Mouse (Mus musculus): Measurements from ENCODE around the gene Lhx8. TPM values are rescaled to one million over a fixed set of nuclear protein-coding genes. Genes with fewer than 3 reads are reported as not detected.

Lhx8 gene
- polyA plus RNA-seq, 1 experiment from 2014 or later: 0.27 TPM

DNA sequence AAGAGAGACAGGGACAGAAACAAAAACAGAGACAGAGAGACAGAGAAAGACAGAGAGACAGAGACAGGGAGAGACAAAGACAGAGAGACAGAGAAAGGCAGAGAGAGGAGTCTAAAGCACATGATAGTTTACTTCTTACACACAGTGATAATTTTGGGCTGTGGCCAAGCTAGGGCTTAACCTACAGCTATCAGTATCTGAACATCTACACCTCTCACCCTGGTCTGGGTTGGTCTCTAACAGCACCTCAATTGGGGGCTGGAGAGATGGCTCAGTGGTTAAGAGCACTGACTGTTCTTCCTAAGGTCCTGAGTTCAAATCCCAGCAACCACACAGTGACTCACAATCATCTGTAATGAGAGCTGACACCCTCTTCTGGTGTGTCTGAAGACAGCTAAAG is 32.0 kb downstream of the Lhx8 start:
- no peaks in the 10 kb centered on the region for H3K9me3 ChIP-seq (ENCODE audit: control insufficient read depth, low read length)
- H3K4me3 ChIP-seq (ENCODE audit: low read depth, low read length): no peak overlapping the region
- DNase-seq (ENCODE audit: low spot score): no peak
- no peak overlapping the region for H3K27ac ChIP-seq (ENCODE audit: low read depth, low read length)
- no peaks in the 10 kb centered on the region for H3K36me3 ChIP-seq (ENCODE audit: control insufficient read depth, insufficient read depth, low read length)
- H3K4me1 ChIP-seq (ENCODE audit: control insufficient read depth, insufficient read depth, low read length): no peaks in the 10 kb centered on the region
- H3K9ac ChIP-seq (ENCODE audit: low read length): no peak overlapping the region
- H3K4me2 ChIP-seq (ENCODE audit: low read depth): no peak overlapping the region
- H3K27me3 ChIP-seq (ENCODE audit: control insufficient read depth, insufficient read depth, low read length): no peaks in the 10 kb centered on the region
- no peak for ATAC-seq (ENCODE audit: insufficient read depth, low FRiP score, low TSS enrichment)

DNA sequence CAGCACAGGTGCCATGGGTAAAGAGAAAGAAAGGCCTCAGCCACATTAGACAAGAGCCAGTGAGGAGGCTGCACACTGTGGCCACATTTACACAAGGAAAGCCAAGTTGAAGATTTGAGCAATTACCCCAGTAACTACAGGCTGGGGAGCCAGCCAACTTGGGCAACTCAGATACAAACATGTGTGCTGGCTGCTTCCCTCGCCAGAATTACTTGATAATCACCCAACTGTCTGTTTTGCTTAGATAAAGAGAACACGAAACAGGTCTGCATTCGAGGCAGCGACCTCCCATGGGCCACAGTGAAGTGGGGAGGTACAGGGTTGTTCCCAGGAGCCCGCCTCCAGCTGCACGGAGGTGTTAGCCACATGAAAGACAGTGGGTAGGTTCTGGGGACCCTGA is 33.0 kb downstream of the Lhx8 start:
- H3K4me1 ChIP-seq (ENCODE audit: control insufficient read depth, insufficient read depth, low read length): no peaks in the 10 kb centered on the region
- H3K27ac ChIP-seq (ENCODE audit: low read depth, low read length): no peak overlapping the region
- no peaks in the 10 kb centered on the region for H3K36me3 ChIP-seq (ENCODE audit: control insufficient read depth, insufficient read depth, low read length)
- no peak overlapping the region for H3K4me3 ChIP-seq (ENCODE audit: low read depth, low read length)
- H3K4me2 ChIP-seq (ENCODE audit: low read depth): no peak overlapping the region
- ATAC-seq (ENCODE audit: insufficient read depth, low FRiP score, low TSS enrichment) (no peak), DNase-seq (ENCODE audit: low spot score) (no peak)
- WGBS: 64% methylated on average over 6 of the region's 6 CpGs
- no peaks in the 10 kb centered on the region for H3K27me3 ChIP-seq (ENCODE audit: control insufficient read depth, insufficient read depth, low read length)
- H3K9me3 ChIP-seq (ENCODE audit: control insufficient read depth, low read length): no peaks in the 10 kb centered on the region
- no peak overlapping the region for H3K9ac ChIP-seq (ENCODE audit: low read length)

DNA sequence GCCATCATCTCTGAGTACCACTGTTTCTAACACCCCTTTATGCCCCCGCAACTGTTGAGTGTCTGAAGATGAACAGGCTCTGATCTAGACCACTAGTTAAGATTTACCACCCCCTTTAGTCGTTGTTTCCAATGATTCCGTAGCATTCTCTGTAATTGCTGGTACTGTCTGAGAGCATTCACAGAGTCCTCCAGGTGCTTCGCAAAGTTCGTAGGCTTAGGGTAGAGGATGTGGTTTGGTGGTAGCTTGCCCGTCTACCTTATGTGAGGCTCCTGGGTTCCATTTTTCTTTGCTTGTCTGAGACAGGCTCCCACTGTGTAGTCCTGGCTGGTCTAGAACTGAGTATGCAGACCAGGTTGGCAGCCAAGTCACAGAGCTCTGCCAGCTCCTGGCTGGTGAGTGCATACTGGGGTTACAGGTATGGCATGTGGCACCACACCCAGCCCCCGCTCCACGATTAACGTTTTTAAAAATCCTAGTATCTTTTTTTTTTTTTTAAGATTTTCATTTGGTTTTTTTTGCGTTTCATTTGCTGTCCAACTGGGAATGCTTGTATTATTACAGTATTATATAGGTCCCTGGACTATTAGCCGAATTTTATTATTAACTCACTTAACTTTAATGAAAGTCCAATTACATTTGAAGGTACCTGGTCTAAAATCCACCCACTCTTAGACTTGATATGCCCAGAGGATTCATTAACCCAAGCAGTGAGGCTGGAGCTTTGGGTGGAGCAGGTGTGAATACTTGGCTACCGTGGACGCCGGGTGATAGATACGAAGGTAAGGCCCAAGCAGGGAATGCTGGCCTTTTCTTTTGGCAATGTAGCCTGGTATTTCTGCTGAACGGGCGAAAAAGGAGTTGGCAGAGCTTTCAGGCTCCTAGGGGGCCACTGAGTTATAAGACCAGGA is 35.3 kb downstream of the Lhx8 start:
- no peak for ATAC-seq (ENCODE audit: insufficient read depth, low FRiP score, low TSS enrichment)
- H3K9me3 ChIP-seq (ENCODE audit: control insufficient read depth, low read length): no peaks in the 10 kb centered on the region
- 92% methylated on average over 17 of the region's 17 CpGs for WGBS

DNA sequence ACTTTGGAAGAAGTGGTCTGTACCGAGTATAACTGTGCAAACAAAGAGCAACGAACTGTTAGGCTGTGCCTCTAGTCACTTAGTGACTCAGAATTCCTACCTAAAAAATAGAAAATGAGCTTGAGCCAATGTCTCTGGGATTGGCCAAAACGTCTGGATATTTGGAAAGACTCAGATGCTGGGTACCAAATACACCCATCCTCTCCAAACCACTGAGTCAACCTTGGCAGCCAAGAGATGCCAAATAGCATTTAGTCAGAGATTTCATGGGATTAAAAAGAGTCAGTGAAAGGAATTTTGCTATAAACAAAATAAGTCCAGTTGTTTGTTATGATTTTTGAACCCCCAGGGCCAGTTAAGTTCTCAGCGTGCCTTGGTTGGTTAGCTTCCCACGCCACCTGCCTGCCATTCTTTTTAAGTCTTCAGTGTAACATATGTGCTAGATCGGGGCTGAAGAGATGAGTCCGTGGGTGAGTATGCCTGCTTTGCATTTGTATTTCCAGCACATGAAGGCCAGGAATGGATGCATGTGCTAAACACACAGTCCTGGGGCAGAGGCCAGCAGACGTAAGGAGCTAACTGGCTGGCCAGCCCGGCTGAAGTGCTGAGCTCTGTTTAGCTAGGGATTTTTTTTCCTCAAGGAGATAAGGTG is 36.5 kb downstream of the Lhx8 start:
- DNase-seq (ENCODE audit: low spot score) (no peak), ATAC-seq (ENCODE audit: insufficient read depth, low FRiP score, low TSS enrichment) (no peak)
- no peak overlapping the region for H3K27ac ChIP-seq (ENCODE audit: low read depth, low read length)
- H3K4me2 ChIP-seq (ENCODE audit: low read depth): no peak overlapping the region
- H3K36me3 ChIP-seq (ENCODE audit: control insufficient read depth, insufficient read depth, low read length): no peaks in the 10 kb centered on the region
- no peaks in the 10 kb centered on the region for H3K9me3 ChIP-seq (ENCODE audit: control insufficient read depth, low read length)
- 85% methylated on average over 9 of the region's 9 CpGs for WGBS
- no peak overlapping the region for H3K9ac ChIP-seq (ENCODE audit: low read length)
- no peak overlapping the region for H3K4me3 ChIP-seq (ENCODE audit: low read depth, low read length)
- H3K27me3 ChIP-seq (ENCODE audit: control insufficient read depth, insufficient read depth, low read length): no peaks in the 10 kb centered on the region
- H3K4me1 ChIP-seq (ENCODE audit: control insufficient read depth, insufficient read depth, low read length): no peaks in the 10 kb centered on the region

More for the DNA sequence above, 35.3 kb downstream of the Lhx8 start:
- H3K4me2 ChIP-seq (ENCODE audit: low read depth): no peak overlapping the region
- H3K27ac ChIP-seq (ENCODE audit: low read depth, low read length): no peak overlapping the region
- H3K4me1 ChIP-seq (ENCODE audit: control insufficient read depth, insufficient read depth, low read length): no peaks in the 10 kb centered on the region
- H3K36me3 ChIP-seq (ENCODE audit: control insufficient read depth, insufficient read depth, low read length): no peaks in the 10 kb centered on the region
- no peaks in the 10 kb centered on the region for H3K27me3 ChIP-seq (ENCODE audit: control insufficient read depth, insufficient read depth, low read length)
- H3K4me3 ChIP-seq (ENCODE audit: low read depth, low read length): no peak overlapping the region
- no peak for DNase-seq (ENCODE audit: low spot score)
- no peak overlapping the region for H3K9ac ChIP-seq (ENCODE audit: low read length)

DNA sequence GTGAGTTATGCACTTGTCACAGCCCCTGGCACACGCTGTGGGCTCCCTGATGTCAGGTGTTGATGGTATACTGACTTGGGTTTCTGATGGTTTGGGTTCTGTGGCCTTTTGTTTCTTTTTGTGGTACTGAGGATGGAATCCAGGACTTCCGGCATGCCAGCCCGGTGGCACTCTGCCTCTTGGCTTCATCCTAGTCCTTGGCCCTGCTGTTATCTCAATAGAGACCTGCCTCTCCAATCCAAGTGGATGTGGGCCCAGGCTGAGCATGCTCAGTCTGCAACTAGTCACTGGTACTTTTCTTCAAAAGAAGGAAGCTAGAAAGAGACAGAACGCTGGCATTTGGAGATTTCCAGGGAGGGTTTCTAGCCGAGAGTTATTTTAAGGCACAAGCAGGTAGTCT is 38.3 kb downstream of the Lhx8 start:
- H3K27ac ChIP-seq (ENCODE audit: low read depth, low read length): no peak overlapping the region
- no peaks in the 10 kb centered on the region for H3K27me3 ChIP-seq (ENCODE audit: control insufficient read depth, insufficient read depth, low read length)
- no peak overlapping the region for H3K9ac ChIP-seq (ENCODE audit: low read length)
- H3K9me3 ChIP-seq (ENCODE audit: control insufficient read depth, low read length): no peaks in the 10 kb centered on the region
- no peaks in the 10 kb centered on the region for H3K36me3 ChIP-seq (ENCODE audit: control insufficient read depth, insufficient read depth, low read length)
- no peak for DNase-seq (ENCODE audit: low spot score)
- WGBS: 79% methylated on average over 5 of the region's 5 CpGs
- H3K4me1 ChIP-seq (ENCODE audit: control insufficient read depth, insufficient read depth, low read length): no peaks in the 10 kb centered on the region
- no peak for ATAC-seq (ENCODE audit: insufficient read depth, low FRiP score, low TSS enrichment)
- no peak overlapping the region for H3K4me2 ChIP-seq (ENCODE audit: low read depth)
- no peak overlapping the region for H3K4me3 ChIP-seq (ENCODE audit: low read depth, low read length)

DNA sequence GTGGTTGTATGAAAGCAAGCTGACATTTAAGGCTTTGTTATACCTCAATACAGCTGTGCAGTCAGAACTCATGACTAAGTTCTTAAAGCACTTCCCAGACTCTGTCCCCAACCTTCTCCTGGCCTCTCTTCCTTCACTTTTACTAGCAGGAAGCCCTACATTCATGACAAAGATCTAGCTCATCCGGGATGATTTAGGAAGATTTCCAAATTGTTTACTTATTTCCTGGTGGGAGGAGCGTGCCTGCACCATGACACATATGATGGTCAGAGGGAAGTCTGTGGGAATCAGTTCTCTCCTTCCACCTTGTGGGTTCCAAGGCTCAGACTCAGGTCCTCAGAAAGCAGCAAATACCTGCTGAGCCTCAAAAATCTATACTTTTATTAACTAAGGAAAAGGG is 40.1 kb downstream of the Lhx8 start:
- no peak overlapping the region for H3K4me3 ChIP-seq (ENCODE audit: low read depth, low read length)
- 87% methylated on average over 2 of the region's 2 CpGs for WGBS
- H3K9ac ChIP-seq (ENCODE audit: low read length): no peak overlapping the region
- DNase-seq (ENCODE audit: low spot score) (no peak), ATAC-seq (ENCODE audit: insufficient read depth, low FRiP score, low TSS enrichment) (no peak)
- H3K27me3 ChIP-seq (ENCODE audit: control insufficient read depth, insufficient read depth, low read length): no peaks in the 10 kb centered on the region
- no peaks in the 10 kb centered on the region for H3K36me3 ChIP-seq (ENCODE audit: control insufficient read depth, insufficient read depth, low read length)
- H3K4me2 ChIP-seq (ENCODE audit: low read depth): no peak overlapping the region
- H3K4me1 ChIP-seq (ENCODE audit: control insufficient read depth, insufficient read depth, low read length): no peaks in the 10 kb centered on the region
- H3K27ac ChIP-seq (ENCODE audit: low read depth, low read length): no peak overlapping the region
- no peaks in the 10 kb centered on the region for H3K9me3 ChIP-seq (ENCODE audit: control insufficient read depth, low read length)

DNA sequence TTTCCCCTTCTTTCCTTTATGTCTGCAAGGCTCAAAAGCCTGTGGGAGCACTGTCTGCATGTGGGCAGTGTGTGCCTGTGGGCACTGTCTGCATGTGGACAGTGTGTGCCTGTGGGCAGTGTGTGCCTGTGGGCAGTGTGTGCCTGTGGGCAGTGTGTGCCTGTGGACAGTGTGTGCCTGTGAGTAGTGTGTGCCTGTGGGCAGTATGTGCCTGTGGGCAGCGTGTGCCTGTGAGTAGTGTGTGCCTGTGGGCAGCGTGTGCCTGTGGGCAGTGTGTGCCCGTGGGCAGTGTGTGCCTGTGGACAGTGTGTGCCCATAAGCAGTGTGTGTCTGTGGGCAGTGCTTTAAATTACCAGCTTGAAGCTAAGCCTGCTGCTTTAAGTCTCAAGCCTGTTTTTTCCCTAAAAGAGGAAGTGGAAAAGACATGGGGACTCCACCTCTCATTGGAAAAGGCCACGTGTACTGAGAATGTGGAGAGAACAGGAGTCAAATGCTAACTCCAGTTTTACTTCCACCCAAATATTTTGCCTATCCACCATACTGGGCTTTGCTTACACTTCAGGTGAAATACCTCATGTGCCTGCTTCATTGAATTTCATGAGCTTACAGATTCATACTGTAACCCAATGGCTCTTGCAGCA is 41.9 kb downstream of the Lhx8 start:
- Histone ChIP-seq H3K4me1 (ENCODE audit: control insufficient read depth, insufficient read depth, low read length) (no peaks in the 10 kb centered on the region), H3K9ac (ENCODE audit: low read length) (no peak overlapping the region), H3K27ac (ENCODE audit: low read depth, low read length) (no peak overlapping the region), H3K4me3 (ENCODE audit: low read depth, low read length) (no peak overlapping the region), H3K36me3 (ENCODE audit: control insufficient read depth, insufficient read depth, low read length) (no peaks in the 10 kb centered on the region), H3K4me2 (ENCODE audit: low read depth) (no peak overlapping the region), H3K9me3 (ENCODE audit: control insufficient read depth, low read length) (no peaks in the 10 kb centered on the region), H3K27me3 (ENCODE audit: control insufficient read depth, insufficient read depth, low read length) (no peaks in the 10 kb centered on the region)
- WGBS: 87% methylated on average over 4 of the region's 4 CpGs
- ATAC-seq (ENCODE audit: insufficient read depth, low FRiP score, low TSS enrichment): no peak
- no peak for DNase-seq (ENCODE audit: low spot score)

DNA sequence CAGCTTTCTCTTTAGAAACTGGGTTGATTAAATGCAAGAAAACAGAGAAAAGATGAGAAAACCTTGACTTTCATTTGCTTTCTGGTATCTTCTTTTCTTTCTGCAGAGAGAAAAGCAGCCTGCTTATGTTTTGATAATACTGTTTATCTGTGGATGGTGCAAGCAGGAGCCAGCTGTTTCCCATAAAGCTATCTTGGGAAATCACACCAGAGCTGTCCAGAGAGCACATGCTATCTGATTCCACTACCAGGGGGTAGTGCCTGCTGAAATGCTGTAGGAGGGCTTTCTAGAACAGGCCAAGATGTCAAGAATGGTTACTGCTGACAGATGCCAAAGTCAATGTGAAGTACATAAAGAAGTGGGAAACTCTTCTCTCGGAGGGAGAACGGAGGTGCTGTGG is 43.2 kb downstream of the Lhx8 start:
- H3K27me3 ChIP-seq (ENCODE audit: control insufficient read depth, insufficient read depth, low read length): no peaks in the 10 kb centered on the region

More for the DNA sequence above, 43.2 kb downstream of the Lhx8 start:
- ATAC-seq (ENCODE audit: insufficient read depth, low FRiP score, low TSS enrichment) (no peak), DNase-seq (ENCODE audit: low spot score) (no peak)
- Histone ChIP-seq H3K4me2 (ENCODE audit: low read depth) (no peak overlapping the region), H3K4me3 (ENCODE audit: low read depth, low read length) (no peak overlapping the region), H3K9ac (ENCODE audit: low read length) (no peak overlapping the region), H3K36me3 (ENCODE audit: control insufficient read depth, insufficient read depth, low read length) (no peaks in the 10 kb centered on the region), H3K4me1 (ENCODE audit: control insufficient read depth, insufficient read depth, low read length) (no peaks in the 10 kb centered on the region), H3K9me3 (ENCODE audit: control insufficient read depth, low read length) (no peaks in the 10 kb centered on the region), H3K27ac (ENCODE audit: low read depth, low read length) (no peak overlapping the region)
- WGBS: 91% methylated on average over 2 of the region's 2 CpGs
